Mouse (Mus musculus) embryonic fibroblast, embryonic 13.5 days (primary cell): ENCODE measurements at regions not wholly inside any gene's neighbourhood (a gene's known extent, or its start where the extent isn't known, plus 50 kb on each side); places are given as distances from the start of the nearest gene placed in this dataset.

ENCODE experiments used
- CTCF ChIP-seq: IDR thresholded peaks from 2 replicates; pipeline ENCODE4 v1.5.1; 2011; ENCODE audit warnings: mild to moderate bottlenecking, control low read depth, low read length, moderate library complexity, borderline replicate concordance; ENCODE audit not compliant: insufficient read depth
- POLR2A ChIP-seq: IDR thresholded peaks from 2 replicates; pipeline ENCODE4 v1.6.1; 2011; ENCODE audit warnings: low read depth, mild to moderate bottlenecking, control low read depth, low read length, moderate library complexity

GRCm38 (mm10) chr13:26564941-26565862 is 204.8 kb downstream of the Hdgfl1 start:
- TF ChIP-seq CTCF (no peak), POLR2A (no peak)
